Mouse (Mus musculus) heart, embryonic 13.5 days (tissue): ENCODE measurements around the gene Rcn2. TPM values are rescaled to one million over a fixed set of nuclear protein-coding genes. Genes with fewer than 3 reads are reported as not detected.
"Not testable (repeated sequence)": the region's sequence is repeated elsewhere in the genome, so short reads cannot be mapped to it uniquely, and the experiment has no call there.

Experiments
- ATAC-seq: fragments of 200-750 bp; cut with Nextera tagmentation; 2 replicates; pipeline ENCODE4 v1.8.0; 2017; ENCODE audit warnings: moderate TSS enrichment; ENCODE audit not compliant: insufficient number of reproducible peaks, low FRiP score, low TSS enrichment; ENCODE audit errors: extremely low read depth
- H3K27ac ChIP-seq: fragments of 300-500 bp; sonication (generic); replicated peaks from 2 replicates; pipeline ENCODE4 v1.5.1; 2015; ENCODE audit warnings: moderate library complexity, mild to moderate bottlenecking, inconsistent platforms
- H3K27me3 ChIP-seq: fragments of 300-500 bp; sonication (generic); replicated peaks from 2 replicates; pipeline ENCODE4 v1.6.1; 2015; ENCODE audit warnings: mild to moderate bottlenecking, inconsistent platforms
- H3K36me3 ChIP-seq: fragments of 300-500 bp; sonication (generic); 2 replicates; pipeline ENCODE4 v1.6.1; 2015; ENCODE audit warnings: mild to moderate bottlenecking, inconsistent platforms
- H3K4me1 ChIP-seq: fragments of 300-500 bp; sonication (generic); 2 replicates; pipeline ENCODE4 v1.6.1; 2015; ENCODE audit warnings: inconsistent platforms
- H3K4me2 ChIP-seq: fragments of 300-500 bp; sonication (generic); 2 replicates; pipeline ENCODE4 v1.6.1; 2015; ENCODE audit warnings: inconsistent platforms, mild to moderate bottlenecking, moderate library complexity
- H3K4me3 ChIP-seq: fragments of 300-500 bp; sonication (generic); 2 replicates; pipeline ENCODE4 v1.5.1; 2015; ENCODE audit warnings: moderate library complexity, mild to moderate bottlenecking, inconsistent platforms
- H3K9ac ChIP-seq: fragments of 300-500 bp; sonication (generic); 2 replicates; pipeline ENCODE4 v1.6.1; 2015; ENCODE audit warnings: inconsistent platforms, mild to moderate bottlenecking, moderate library complexity
- H3K9me3 ChIP-seq: fragments of 300-500 bp; sonication (generic); 2 replicates; pipeline ENCODE4 v1.6.1; 2016; ENCODE audit warnings: inconsistent platforms
- WGBS: fragments of 180-500 bp; shearing (Covaris S2); methylation state at CpG from one replicate; pipeline ENCODE4 v1.1.7; 2015; ENCODE audit warnings: mixed read lengths; 5-methylcytosine and 5-hydroxymethylcytosine counted together
- polyA plus RNA-seq: library from polyadenylated mRNA; unstranded; fragments of >200 nt; fragmentation: Nextera tagmentation; extraction: Ambion mirVana; gene quantifications from 2 replicates; pipeline ENCODE4 v1.2.1, GENCODE M21; 2015

Rcn2 gene
- polyA plus RNA-seq, result 140 and 154 TPM in 2 replicates

DNA sequence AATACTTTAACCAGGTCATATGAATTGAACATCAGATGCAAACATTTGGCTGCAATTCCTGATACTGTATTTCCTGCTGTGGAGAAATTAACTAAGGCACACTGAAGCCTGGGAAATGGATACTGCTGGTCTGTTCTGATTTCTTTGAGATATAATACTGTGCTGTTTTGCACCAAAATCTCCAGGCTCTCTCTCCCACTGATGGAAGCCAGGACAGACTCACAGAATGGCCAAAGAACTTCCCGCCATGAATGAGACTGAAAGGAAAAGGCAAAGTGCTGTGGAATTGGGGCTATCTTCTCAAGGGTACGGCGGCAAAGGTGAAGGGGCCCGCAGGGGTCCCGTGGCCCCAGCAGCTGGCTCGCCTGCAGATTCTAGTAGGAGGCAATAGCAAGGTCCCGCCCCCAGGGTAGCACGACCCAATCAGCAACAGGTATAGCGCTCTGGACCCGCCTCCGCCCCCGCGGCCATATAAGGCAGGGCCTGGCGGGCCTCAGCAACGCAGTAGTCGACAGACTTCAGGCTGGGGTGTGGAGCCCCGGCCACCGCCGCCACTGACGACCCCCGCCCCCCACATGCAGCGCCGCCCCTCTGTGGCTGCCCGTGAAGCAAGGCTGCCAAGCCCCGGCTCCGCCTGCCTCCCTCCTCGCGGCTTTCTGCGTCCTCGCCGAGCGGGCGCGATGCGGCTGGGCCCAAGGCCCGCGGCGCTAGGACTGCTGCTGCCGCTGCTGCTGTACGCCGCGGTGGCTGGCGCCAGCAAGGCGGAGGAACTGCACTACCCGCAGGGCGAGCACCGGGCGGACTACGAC is at the start of gene Rcn2:
Gene Rcn2 (plus strand): TSS at position 474 of the 809 bp plus-strand sequence.
- H3K4me1 ChIP-seq, result peaks cover 22% of the 10 kb centered on the region
- no peaks in the 10 kb centered on the region for H3K27me3 ChIP-seq
- H3K9ac ChIP-seq, result peak within 1 kb of the TSS; percentile 98
- H3K9me3 ChIP-seq, result no peaks in the 10 kb centered on the region
- H3K27ac ChIP-seq, result peak within 1 kb of the TSS; percentile 97
- whole genome bisulfite sequencing, result 1% methylated on average over 40 of the region's 49 CpGs
- H3K4me2 ChIP-seq, result peak within 1 kb of the TSS; percentile 83
- H3K4me3 ChIP-seq, result peak within 1 kb of the TSS; percentile 89
- peak; percentile 100 for ATAC-seq
- peaks cover 21% of the 10 kb centered on the region for H3K36me3 ChIP-seq

DNA sequence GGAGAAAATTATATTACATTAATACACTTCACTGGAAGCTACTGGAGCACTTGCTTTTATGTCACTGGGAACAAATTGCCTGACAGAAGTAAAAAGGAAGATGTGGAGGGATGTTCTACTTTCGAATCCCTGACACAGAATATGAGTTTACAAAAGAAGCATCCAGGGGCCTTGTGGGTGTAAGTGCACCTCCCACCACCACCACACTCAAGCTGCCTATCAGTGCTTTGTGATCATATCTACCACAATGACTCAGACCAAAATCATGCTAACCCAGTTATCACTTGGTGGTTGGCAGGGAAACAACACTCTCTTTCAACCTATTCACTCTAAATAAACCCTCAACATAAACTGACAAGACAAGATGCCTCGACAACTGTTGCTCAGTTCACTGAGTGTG is 37.0 kb upstream of the Rcn2 start:
- WGBS, result 38% methylated on average over 1 of the region's 2 CpGs
- not testable (repeated sequence) for H3K9ac ChIP-seq, ATAC-seq, H3K4me1 ChIP-seq, H3K9me3 ChIP-seq, H3K36me3 ChIP-seq, H3K27ac ChIP-seq, H3K4me3 ChIP-seq, H3K4me2 ChIP-seq, H3K27me3 ChIP-seq

DNA sequence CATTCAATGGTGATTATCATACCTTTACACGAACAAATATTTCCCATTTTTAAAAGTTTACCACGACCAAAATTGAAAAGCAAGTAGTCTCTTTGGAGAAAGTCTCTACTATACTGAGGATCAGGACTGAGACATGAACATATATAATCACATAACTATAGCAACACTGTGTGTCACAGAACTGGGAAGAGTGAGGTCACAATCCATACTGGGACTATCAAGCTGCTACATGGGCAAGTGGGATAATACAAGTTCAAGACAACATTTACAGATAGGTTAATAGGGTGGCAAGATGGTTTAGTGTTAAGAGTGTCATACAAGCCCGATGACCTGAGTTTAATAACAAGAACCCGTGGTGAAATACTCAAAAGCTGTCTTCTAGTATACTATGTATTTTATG is 31.2 kb upstream of the Rcn2 start, which contains the start of gene 4930563M21Rik:
Gene 4930563M21Rik (minus strand): TSS at position 101 of the 400 bp plus-strand sequence.
- no peak within 1 kb of the TSS for H3K9ac ChIP-seq
- 66% methylated on average over 4 of the region's 4 CpGs for WGBS
- H3K4me3 ChIP-seq, result no peak within 1 kb of the TSS
- no peaks in the 10 kb centered on the region for H3K36me3 ChIP-seq
- H3K9me3 ChIP-seq, result no peaks in the 10 kb centered on the region
- no peak within 1 kb of the TSS for H3K4me2 ChIP-seq
- H3K4me1 ChIP-seq, result no peaks in the 10 kb centered on the region
- no peak for ATAC-seq
- H3K27ac ChIP-seq, result no peak within 1 kb of the TSS
- H3K27me3 ChIP-seq, result no peaks in the 10 kb centered on the region

DNA sequence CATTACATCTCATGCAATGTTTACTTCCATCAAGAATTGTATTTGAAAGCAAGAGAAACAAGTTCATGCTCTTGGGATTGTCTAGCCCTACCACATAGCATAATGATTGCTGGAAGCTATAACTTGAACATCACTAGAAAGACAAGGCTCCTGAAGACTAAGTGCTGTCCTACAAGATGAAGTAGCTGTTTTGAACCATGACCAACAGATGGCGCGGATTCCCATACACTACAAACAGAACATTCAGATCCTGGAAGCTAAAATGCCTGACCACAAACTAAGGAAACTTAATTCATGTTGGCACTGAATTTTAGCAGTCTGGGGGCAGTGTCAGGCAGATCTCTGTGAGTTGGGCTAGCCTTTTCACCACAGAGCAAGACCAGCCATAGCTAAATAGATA is 16.9 kb upstream of the Rcn2 start:
- H3K4me3 ChIP-seq, result no peak overlapping the region
- WGBS, result 46% methylated on average over 2 of the region's 2 CpGs

DNA sequence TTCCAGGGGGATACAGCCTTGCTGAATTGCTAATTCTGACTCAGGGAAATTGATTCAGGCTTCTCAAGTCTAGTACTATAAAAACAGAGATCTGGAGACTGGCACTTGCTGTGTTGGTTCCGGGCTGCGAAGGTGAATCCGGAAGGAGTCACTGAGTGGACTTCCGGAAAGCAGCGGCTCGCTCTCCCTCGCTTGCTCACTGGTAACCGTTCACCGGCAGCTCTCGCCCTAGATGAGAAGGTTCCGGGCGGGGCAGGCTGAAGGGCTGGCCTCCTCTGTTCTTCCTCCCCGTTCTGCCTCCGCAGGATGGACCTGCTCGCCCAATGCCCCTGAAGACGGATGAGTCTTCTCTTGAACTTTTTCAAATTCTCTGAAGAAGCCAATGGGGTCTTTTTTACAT is 14.4 kb upstream of the Rcn2 start:
- WGBS, result 75% methylated on average over 16 of the region's 16 CpGs
- Histone ChIP-seq H3K9me3 (no peaks in the 10 kb centered on the region), H3K9ac (no peak overlapping the region), H3K27ac (no peak overlapping the region), H3K4me1 (no peaks in the 10 kb centered on the region), H3K36me3 (no peaks in the 10 kb centered on the region), H3K4me3 (no peak overlapping the region), H3K4me2 (no peak overlapping the region), H3K27me3 (no peaks in the 10 kb centered on the region)
- ATAC-seq, result no peak

More for the DNA sequence above, 16.9 kb upstream of the Rcn2 start:
- Histone ChIP-seq H3K27ac (no peak overlapping the region), H3K4me1 (no peaks in the 10 kb centered on the region), H3K9ac (no peak overlapping the region), H3K36me3 (no peaks in the 10 kb centered on the region), H3K9me3 (no peaks in the 10 kb centered on the region), H3K27me3 (no peaks in the 10 kb centered on the region), H3K4me2 (no peak overlapping the region)
- ATAC-seq, result no peak

DNA sequence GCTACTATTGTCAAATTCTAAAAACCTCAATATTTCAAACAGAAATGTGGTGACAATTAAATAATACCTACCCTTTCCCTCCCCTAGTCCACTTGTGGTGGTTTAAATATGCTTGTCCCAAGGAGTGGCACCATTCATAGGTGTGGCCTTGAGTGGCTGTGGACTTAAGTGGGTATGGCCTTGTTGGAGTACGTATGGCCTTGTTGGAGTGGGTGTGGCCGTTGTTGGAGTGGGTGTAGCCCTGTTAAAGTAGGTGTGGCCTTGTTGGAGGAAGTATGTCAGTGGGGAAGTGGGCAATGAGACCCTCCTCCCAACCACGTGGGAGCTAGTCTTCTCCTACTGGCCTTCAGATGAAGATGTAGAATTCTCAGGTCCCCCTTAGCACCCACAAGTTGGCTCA is 9.4 kb upstream of the Rcn2 start:
- H3K36me3 ChIP-seq, result no peaks in the 10 kb centered on the region
- no peaks in the 10 kb centered on the region for H3K9me3 ChIP-seq
- no peak for ATAC-seq
- H3K27ac ChIP-seq, result no peak overlapping the region
- no peak overlapping the region for H3K4me3 ChIP-seq
- no peak overlapping the region for H3K4me2 ChIP-seq
- no peaks in the 10 kb centered on the region for H3K4me1 ChIP-seq
- H3K9ac ChIP-seq, result no peak overlapping the region
- 63% methylated on average over 3 of the region's 3 CpGs for WGBS
- H3K27me3 ChIP-seq, result no peaks in the 10 kb centered on the region

DNA sequence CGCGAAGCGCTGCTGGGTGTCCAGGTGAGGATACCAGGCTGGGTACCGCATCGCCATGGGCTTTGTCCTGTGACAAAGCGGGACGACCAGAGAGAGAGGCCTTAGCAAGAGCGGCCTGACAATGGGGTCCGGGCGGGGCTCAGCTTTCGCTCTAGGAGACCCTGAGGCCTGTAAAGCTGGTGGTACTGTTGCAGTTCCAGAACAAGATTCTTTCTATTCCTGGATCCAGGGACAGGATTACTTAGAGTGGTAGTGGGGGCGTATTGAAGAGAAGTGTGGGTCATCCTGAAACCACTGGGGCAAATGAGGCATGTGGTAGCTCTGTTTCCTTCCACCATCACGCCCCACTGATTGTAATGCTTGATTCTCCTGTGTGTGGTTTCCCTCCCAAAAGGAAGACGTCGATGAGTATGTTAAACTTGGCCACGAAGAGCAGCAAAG is 556 bp downstream of the Rcn2 start:
- WGBS, result under 1% methylated on average over 16 of the region's 16 CpGs
- Histone ChIP-seq H3K4me3 (peak overlapping the region; percentile 89), H3K4me2 (peak overlapping the region; percentile 83), H3K27ac (peak overlapping the region; percentile 97), H3K27me3 (no peaks in the 10 kb centered on the region), H3K4me1 (peaks cover 22% of the 10 kb centered on the region), H3K36me3 (peaks cover 25% of the 10 kb centered on the region), H3K9me3 (no peaks in the 10 kb centered on the region), H3K9ac (peak overlapping the region; percentile 98)
- no peak for ATAC-seq

DNA sequence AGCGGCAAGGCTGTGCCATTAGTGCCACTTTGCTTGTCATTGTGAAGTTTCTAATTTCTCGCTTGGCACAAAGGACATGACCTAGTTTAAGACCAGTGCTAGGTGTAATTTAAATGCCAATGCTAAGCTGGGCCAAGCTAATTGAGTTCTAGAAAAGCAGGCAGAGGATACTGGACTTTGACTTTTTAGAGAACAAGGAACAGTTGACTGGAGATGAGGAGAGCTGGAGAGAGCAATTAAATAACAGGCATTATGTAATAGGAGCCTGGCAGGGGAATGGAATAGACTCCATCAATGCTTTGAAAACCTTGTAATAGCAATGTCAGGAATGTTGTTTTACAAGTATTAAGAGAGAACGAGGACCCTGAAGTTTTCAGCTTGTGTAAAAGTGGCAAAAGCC is 12.2 kb downstream of the Rcn2 start:
- Histone ChIP-seq H3K27ac (no peak overlapping the region), H3K4me1 (peaks cover 5% of the 10 kb centered on the region; the same call in 1 of the 2 replicates), H3K4me2 (no peak overlapping the region), H3K9me3 (no peaks in the 10 kb centered on the region), H3K36me3 (peaks cover 68% of the 10 kb centered on the region), H3K27me3 (no peaks in the 10 kb centered on the region), H3K9ac (no peak overlapping the region), H3K4me3 (no peak overlapping the region)
- 84% methylated on average over 3 of the region's 3 CpGs for WGBS
- ATAC-seq, result no peak

DNA sequence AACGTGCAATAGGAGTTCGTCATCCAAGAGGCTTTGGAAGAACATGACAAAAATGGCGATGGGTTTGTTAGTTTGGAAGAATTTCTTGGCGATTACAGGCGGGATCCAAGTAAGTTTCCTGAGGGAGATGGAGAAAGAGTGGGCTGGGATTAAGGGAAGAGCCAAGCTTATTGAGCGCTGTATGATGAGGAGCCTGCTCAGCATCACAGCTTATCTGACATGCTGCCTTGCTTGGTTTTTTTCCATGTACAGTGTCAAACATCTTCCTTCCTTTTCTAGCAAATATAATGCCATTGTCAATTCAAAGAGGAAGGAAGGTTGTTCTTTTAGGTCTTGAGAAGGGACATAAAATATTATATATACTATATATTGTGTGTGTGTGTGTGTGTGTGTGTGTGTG is 14.5 kb downstream of the Rcn2 start:
- Histone ChIP-seq H3K4me3 (no peak overlapping the region), H3K36me3 (peaks cover 83% of the 10 kb centered on the region), H3K4me1 (peaks cover 11% of the 10 kb centered on the region), H3K27me3 (no peaks in the 10 kb centered on the region), H3K9me3 (no peaks in the 10 kb centered on the region), H3K27ac (no peak overlapping the region), H3K4me2 (no peak overlapping the region), H3K9ac (no peak overlapping the region)
- no peak for ATAC-seq
- 72% methylated on average over 6 of the region's 6 CpGs for WGBS

DNA sequence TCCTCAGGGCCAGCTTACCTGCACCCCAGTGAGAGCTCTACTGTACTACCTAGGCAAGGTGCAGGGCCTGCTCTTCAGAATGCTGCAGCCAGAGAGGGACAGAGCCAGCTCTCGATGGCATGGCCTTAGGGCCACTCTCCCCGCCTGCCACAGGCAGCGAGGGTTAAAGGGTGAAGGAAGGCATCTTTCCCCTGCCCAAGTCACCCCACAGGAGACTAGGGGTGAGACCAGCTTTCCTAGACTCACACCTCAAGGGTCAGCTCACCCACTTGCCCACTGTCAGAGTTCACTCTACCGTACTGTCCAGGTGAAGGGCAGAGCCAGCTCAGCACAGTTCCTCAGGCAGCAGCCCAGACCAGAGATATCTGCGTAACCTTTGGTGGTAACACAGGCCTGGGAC is 20.7 kb downstream of the Rcn2 start:
- no peak overlapping the region for H3K4me3 ChIP-seq
- ATAC-seq, result no peak
- 82% methylated on average over 5 of the region's 5 CpGs for WGBS
- H3K36me3 ChIP-seq, result peaks cover 81% of the 10 kb centered on the region
- H3K27me3 ChIP-seq, result no peaks in the 10 kb centered on the region
- H3K4me1 ChIP-seq, result peaks cover 14% of the 10 kb centered on the region
- H3K4me2 ChIP-seq, result no peak overlapping the region
- H3K27ac ChIP-seq, result no peak overlapping the region
- no peak overlapping the region for H3K9ac ChIP-seq
- no peaks in the 10 kb centered on the region for H3K9me3 ChIP-seq

DNA sequence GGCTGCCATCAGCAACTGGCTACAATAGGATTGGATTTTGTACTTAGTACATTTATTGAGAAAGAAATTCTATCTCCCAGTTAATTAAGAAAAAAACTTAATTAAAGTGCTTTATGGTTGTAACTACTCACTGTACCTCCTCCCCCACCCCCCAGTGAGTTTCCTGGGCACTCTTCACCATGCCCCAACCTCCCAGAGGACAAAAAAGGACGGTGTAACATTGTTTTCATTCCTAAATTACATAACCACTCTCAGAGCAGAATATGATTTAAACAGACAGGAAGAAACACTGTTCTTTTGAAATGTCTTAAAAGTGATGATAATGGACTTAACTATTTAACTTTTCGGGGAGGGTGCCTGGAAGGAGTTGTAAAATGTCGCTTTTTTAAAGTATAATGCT is 23.4 kb downstream of the Rcn2 start:
- Histone ChIP-seq H3K4me3 (no peak overlapping the region), H3K4me1 (peaks cover 7% of the 10 kb centered on the region), H3K27me3 (no peaks in the 10 kb centered on the region), H3K27ac (0 out of 2 replicates have a peak overlapping the region, but pooled peaks have one; percentile 32), H3K9ac (0 out of 2 replicates have a peak overlapping the region, but pooled peaks have one; percentile 1), H3K4me2 (no peak overlapping the region), H3K9me3 (0 out of 2 replicates have a peak, but pooled peaks cover 4% of the 10 kb centered on the region), H3K36me3 (peaks cover 75% of the 10 kb centered on the region)
- WGBS, result 54% methylated on average over 3 of the region's 3 CpGs
- ATAC-seq, result no peak

DNA sequence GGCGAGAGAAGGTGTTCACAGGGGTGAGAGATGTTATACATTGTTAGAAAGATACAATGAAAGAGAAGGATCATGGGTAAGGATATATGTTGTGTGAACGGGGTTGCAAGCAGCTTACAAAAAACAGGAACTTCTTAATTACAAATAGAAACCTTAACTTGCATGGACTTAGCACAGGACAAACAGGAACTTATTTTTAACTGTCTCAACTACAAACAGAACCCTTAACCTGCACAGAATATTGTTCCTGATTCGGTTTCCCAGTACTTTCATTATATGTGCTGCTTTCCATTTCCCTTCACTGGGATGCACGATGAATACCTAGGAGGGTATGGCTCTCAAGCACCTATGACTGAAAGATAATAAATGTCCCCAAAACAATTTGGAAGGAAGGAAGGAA is 26.3 kb downstream of the Rcn2 start:
- no peak for ATAC-seq
- WGBS, result 84% methylated on average over 4 of the region's 4 CpGs

More for the DNA sequence above, 26.3 kb downstream of the Rcn2 start:
- H3K4me3 ChIP-seq, result no peak overlapping the region
- H3K27me3 ChIP-seq, result no peaks in the 10 kb centered on the region
- peaks cover 7% of the 10 kb centered on the region for H3K4me1 ChIP-seq
- no peak overlapping the region for H3K4me2 ChIP-seq
- no peak overlapping the region for H3K9ac ChIP-seq
- 0 out of 2 replicates have a peak, but pooled peaks cover 4% of the 10 kb centered on the region for H3K9me3 ChIP-seq
- peaks cover 59% of the 10 kb centered on the region for H3K36me3 ChIP-seq
- H3K27ac ChIP-seq, result no peak overlapping the region
